ENCODE assay signal across 21 mouse cellular contexts in the genomic region with DNA sequence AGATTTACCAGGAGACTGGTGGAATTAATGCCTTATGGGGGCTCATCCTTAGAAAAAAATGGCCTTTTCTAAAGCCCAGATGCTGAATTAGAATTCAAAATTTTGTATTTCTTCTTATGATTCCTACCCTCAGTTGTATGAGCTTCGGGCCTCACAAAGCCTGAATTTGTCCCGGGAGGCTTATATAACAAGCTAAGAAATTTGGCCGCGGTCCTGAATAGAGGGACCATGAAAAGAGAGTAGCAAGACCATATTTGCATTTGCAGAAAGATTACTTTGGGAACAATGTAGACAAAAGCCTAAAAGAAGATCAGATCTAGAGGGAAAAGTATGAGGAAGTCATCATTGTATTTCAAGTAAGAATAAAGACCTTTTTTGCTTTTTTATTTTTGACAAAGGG. TPM values are rescaled to one million over a fixed set of nuclear protein-coding genes. Genes with fewer than 3 reads are reported as not detected.
A peak's percentile ranks its signal among the peaks of the same experiment; 100 is the strongest.
DNase-seq lines count a peak whose midpoint lies in the region; ATAC-seq and TF ChIP-seq lines count a peak whose summit lies in the region.
"Had no signal": no experiment of that assay in that cellular context is flagged by ENCODE, and none has a peak within 500 bp of the region (broad histone marks: within the 10 kb centered on the region; RNA-seq: fewer than 3 reads in every experiment).

No protein-coding gene starts in this region.

- no peak overlapping the region for H3K4me3 ChIP-seq in embryonic facial prominence, embryonic 14.5 days (ENCODE audit: low read depth, low read length)
- H3K4me3 ChIP-seq in embryonic facial prominence, embryonic 10.5 days, result no peak overlapping the region
- no peak overlapping the region for H3K4me3 ChIP-seq in midbrain, embryonic 16.5 days (ENCODE audit: low read depth, low read length)
- H3K4me3 ChIP-seq in midbrain, embryonic 10.5 days, result no peak overlapping the region
- H3K4me3 ChIP-seq: embryonic facial prominence, embryonic 13.5 days; forebrain, embryonic 15.5 days had no signal

- H3K9ac ChIP-seq in embryonic facial prominence, embryonic 14.5 days (ENCODE audit: low read depth, low read length), result no peak overlapping the region
- no peak overlapping the region for H3K9ac ChIP-seq in midbrain, embryonic 16.5 days (ENCODE audit: low read depth, low read length)
- H3K9ac ChIP-seq: embryonic facial prominence, embryonic 13.5 days; forebrain, embryonic 15.5 days; forebrain, postnatal 0 days had no signal

- no peaks in the 10 kb centered on the region for H3K4me1 ChIP-seq in embryonic facial prominence, embryonic 14.5 days (ENCODE audit: control insufficient read depth, insufficient read depth, low read length)
- peaks cover 4% of the 10 kb centered on the region; the same call in 1 of the 2 replicates for H3K4me1 ChIP-seq in embryonic facial prominence, embryonic 10.5 days
- H3K4me1 ChIP-seq in midbrain, embryonic 16.5 days (ENCODE audit: control insufficient read depth, insufficient read depth, low read length), result 0 out of 2 replicates have a peak, but pooled peaks cover 5% of the 10 kb centered on the region
- H3K4me1 ChIP-seq in midbrain, embryonic 10.5 days, result peaks cover 8% of the 10 kb centered on the region
- H3K4me1 ChIP-seq: embryonic facial prominence, embryonic 13.5 days had no signal

- DNase-seq in embryonic facial prominence, embryonic 14.5 days (ENCODE audit: low spot score), result peak; percentile 32
- no peak for DNase-seq in embryonic facial prominence, embryonic 10.5 days (ENCODE audit: low spot score)
- no peak for DNase-seq in frontal cortex, postnatal 25 days (ENCODE audit: low spot score in 2 of 2)
- no peak for DNase-seq in midbrain, embryonic 10.5 days (ENCODE audit: low spot score)
- peak; percentile 49 for DNase-seq in brain, embryonic 14.5 days (ENCODE audit: low read depth)
- no peak for DNase-seq in kidney, postnatal 14 days
- DNase-seq: adrenal gland, adult 8-10 months; adrenal gland, postnatal 14 days; adrenal gland, postnatal 36 days; cerebellum, adult 11-12 months; cerebellum, adult 2 months; cerebellum, adult 9-10 months; forebrain, postnatal 0 days had no signal

- no peak for ATAC-seq in embryonic facial prominence, embryonic 14.5 days (ENCODE audit: low read depth)
- ATAC-seq in frontal cortex, adult (ENCODE audit: low TSS enrichment), result peak; percentile 57; the same call in 1 of the 2 replicates
- 0 out of 2 replicates have a peak, but pooled peaks have one; percentile 32 for ATAC-seq in midbrain, embryonic 16.5 days
- ATAC-seq: activated CD4-positive, CD25-positive, alpha-beta regulatory T cell, adult 4 months; forebrain, embryonic 15.5 days; forebrain, postnatal 0 days; Patski had no signal

- no peak overlapping the region for H3K27ac ChIP-seq in embryonic facial prominence, embryonic 14.5 days (replicated peaks; ENCODE audit: low read depth, low read length)
- no peak overlapping the region for H3K27ac ChIP-seq in embryonic facial prominence, embryonic 10.5 days (replicated peaks)
- no peak overlapping the region for H3K27ac ChIP-seq in midbrain, embryonic 16.5 days (ENCODE audit: low read length)
- no peak overlapping the region for H3K27ac ChIP-seq in midbrain, embryonic 10.5 days (replicated peaks)
- H3K27ac ChIP-seq: embryonic facial prominence, embryonic 13.5 days; forebrain, embryonic 15.5 days had no signal

- WGBS in embryonic facial prominence, embryonic 14.5 days, result 67% methylated on average over 4 of the region's 4 CpGs
- WGBS in embryonic facial prominence, embryonic 10.5 days, result 79% methylated on average over 4 of the region's 4 CpGs
- 11% methylated on average over 4 of the region's 4 CpGs for WGBS in midbrain, embryonic 16.5 days
- 41% methylated on average over 4 of the region's 4 CpGs for WGBS in midbrain, embryonic 10.5 days

- no peak overlapping the region for H3K4me2 ChIP-seq in embryonic facial prominence, embryonic 14.5 days (ENCODE audit: low read depth, low read length)
- no peak overlapping the region for H3K4me2 ChIP-seq in midbrain, embryonic 16.5 days (ENCODE audit: low read length)
- H3K4me2 ChIP-seq: embryonic facial prominence, embryonic 13.5 days; forebrain, embryonic 15.5 days had no signal

- TF ChIP-seq POLR2A in brain, embryonic 14.5 days (IDR thresholded peaks at IDR 0.05; ENCODE audit: borderline replicate concordance, extremely low read depth, insufficient read depth, insufficient read length, poor library complexity, severe bottlenecking), result no peak

- H3K9me3 ChIP-seq in embryonic facial prominence, embryonic 14.5 days (ENCODE audit: control insufficient read depth, low read length), result no peaks in the 10 kb centered on the region
- no peaks in the 10 kb centered on the region for H3K9me3 ChIP-seq in embryonic facial prominence, embryonic 10.5 days
- H3K9me3 ChIP-seq in midbrain, embryonic 16.5 days (replicated peaks; ENCODE audit: control insufficient read depth, low read length, poor library complexity, severe bottlenecking), result no peaks in the 10 kb centered on the region
- H3K9me3 ChIP-seq in midbrain, embryonic 10.5 days (replicated peaks), result no peaks in the 10 kb centered on the region
- H3K9me3 ChIP-seq: embryonic facial prominence, embryonic 13.5 days; forebrain, embryonic 15.5 days; G1E had no signal

- no peaks in the 10 kb centered on the region for H3K36me3 ChIP-seq in embryonic facial prominence, embryonic 14.5 days (ENCODE audit: control insufficient read depth, insufficient read depth, low read length)
- no peaks in the 10 kb centered on the region for H3K36me3 ChIP-seq in embryonic facial prominence, embryonic 10.5 days (replicated peaks)
- no peaks in the 10 kb centered on the region for H3K36me3 ChIP-seq in midbrain, embryonic 16.5 days (ENCODE audit: control insufficient read depth, insufficient read depth, low read length)
- H3K36me3 ChIP-seq in midbrain, embryonic 10.5 days, result no peaks in the 10 kb centered on the region
- H3K36me3 ChIP-seq: embryonic facial prominence, embryonic 13.5 days; forebrain, embryonic 15.5 days; G1E had no signal

- H3K27me3 ChIP-seq in embryonic facial prominence, embryonic 14.5 days (replicated peaks; ENCODE audit: control insufficient read depth, insufficient read depth, low read length), result no peaks in the 10 kb centered on the region
- H3K27me3 ChIP-seq in embryonic facial prominence, embryonic 10.5 days (replicated peaks; ENCODE audit: low read depth, poor library complexity, severe bottlenecking), result no peaks in the 10 kb centered on the region
- no peaks in the 10 kb centered on the region for H3K27me3 ChIP-seq in midbrain, embryonic 16.5 days (ENCODE audit: control insufficient read depth, insufficient read depth, low read depth, low read length)
- H3K27me3 ChIP-seq in midbrain, embryonic 10.5 days (ENCODE audit: low read depth, poor library complexity, severe bottlenecking), result no peaks in the 10 kb centered on the region
- H3K27me3 ChIP-seq: CH12.LX; embryonic facial prominence, embryonic 13.5 days; forebrain, embryonic 15.5 days had no signal

- TF ChIP-seq CTCF in brain, embryonic 14.5 days (IDR thresholded peaks at IDR 0.05; ENCODE audit: borderline replicate concordance, extremely low read depth, insufficient read depth, insufficient read length), result no peak

RNA-seq across cellular contexts. Expression of a gene that starts 14.1 kb away (rescaled TPM):
- polyA plus RNA-seq in embryonic facial prominence, embryonic 14.5 days (2014; fragmentation: Nextera tagmentation; extraction: Ambion mirVana), result 31.0 and 31.5 TPM in 2 replicates
- polyA plus RNA-seq in embryonic facial prominence, embryonic 10.5 days (2016; fragmentation: Nextera tagmentation; extraction: Ambion mirVana), result 22.0 and 29.1 TPM in 2 replicates
- 43.7 and 56.7 TPM in 2 replicates for polyA plus RNA-seq in midbrain, embryonic 16.5 days (2015; fragmentation: Nextera tagmentation; extraction: Ambion mirVana)
- polyA plus RNA-seq in midbrain, embryonic 10.5 days (2016; fragmentation: Nextera tagmentation; extraction: Ambion mirVana), result 22.8 and 28.8 TPM in 2 replicates
- polyA plus RNA-seq in brain, embryonic 14.5 days (2012; rRNA removed), result 20.4 and 26.1 TPM in 2 replicates

Comparison
In these comparisons a context has a peak if more than half of its experiments do, and no peak if none do; other contexts are left out.
1. DNase-seq: peak in embryonic facial prominence, embryonic 14.5 days (single experiment) and brain, embryonic 14.5 days (single experiment); none in embryonic facial prominence, embryonic 10.5 days (single experiment), frontal cortex, postnatal 25 days (0 of 2), midbrain, embryonic 10.5 days (single experiment) and kidney, postnatal 14 days (single experiment).